Mouse (Mus musculus) embryonic fibroblast, embryonic 13.5 days (primary cell): ENCODE results near the gene Atp5e.

Experiments used
- CTCF ChIP-seq: IDR thresholded peaks from 2 replicates; pipeline ENCODE4 v1.5.1; 2011; ENCODE audit warnings: mild to moderate bottlenecking, control low read depth, low read length, moderate library complexity, borderline replicate concordance; ENCODE audit not compliant: insufficient read depth
- POLR2A ChIP-seq: IDR thresholded peaks from 2 replicates; pipeline ENCODE4 v1.6.1; 2011; ENCODE audit warnings: low read depth, mild to moderate bottlenecking, control low read depth, low read length, moderate library complexity

DNA sequence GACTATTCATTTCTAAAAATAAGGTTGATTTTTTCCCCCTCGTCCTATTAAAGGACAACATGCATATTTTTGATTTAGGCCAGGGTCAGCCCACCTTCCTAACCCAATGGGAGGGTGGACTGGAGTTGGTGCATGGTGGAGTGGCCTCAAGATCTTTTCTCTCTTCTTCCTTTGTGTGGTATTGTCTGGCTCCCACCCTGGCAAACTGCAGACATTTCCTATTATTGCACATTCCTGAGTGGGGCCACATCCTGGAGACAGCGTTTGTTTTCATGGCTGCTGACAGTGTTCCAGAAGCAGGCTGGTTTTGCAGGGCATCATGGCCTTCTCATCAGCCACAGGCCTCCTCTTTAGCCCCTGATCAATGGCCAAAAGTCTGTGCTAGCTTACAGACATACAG lies 20.9 kb downstream of the Atp5e start:
- TF ChIP-seq CTCF (no peak), POLR2A (no peak)
